Comparison of ENCODE assay signal across 21 mouse cellular contexts in the genomic region with DNA sequence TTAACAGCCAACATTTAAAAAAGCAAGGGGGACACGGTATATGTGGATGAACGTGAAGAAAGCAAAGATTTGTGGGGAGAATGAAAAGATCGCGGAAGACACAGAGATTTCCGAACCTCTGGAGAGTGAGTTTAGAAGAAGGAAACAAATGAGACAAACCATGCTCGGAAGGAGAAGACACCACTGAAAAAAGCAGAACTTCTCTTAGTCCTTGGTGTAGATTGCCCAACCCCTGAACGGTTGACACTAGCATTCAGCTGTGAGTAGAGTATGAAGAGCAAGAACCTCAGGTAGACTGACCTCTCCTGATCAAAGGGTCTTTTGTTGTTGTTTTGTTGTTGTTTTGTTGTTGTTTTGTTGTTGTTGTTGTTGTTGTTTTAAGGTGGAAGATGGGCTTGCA.
"Had no signal": no experiment of that assay in that cellular context is flagged by ENCODE, and none has a peak within 500 bp of the region (broad histone marks: within the 10 kb centered on the region; RNA-seq: fewer than 3 reads in every experiment).

No protein-coding gene starts in this region.

- H3K4me3 ChIP-seq: intestine, embryonic 15.5 days; limb, embryonic 12.5 days; limb, embryonic 15.5 days; liver, embryonic 12.5 days; liver, embryonic 15.5 days; midbrain, embryonic 12.5 days; myocyte; neural tube, embryonic 13.5 days had no signal

- H3K4me2 ChIP-seq: intestine, embryonic 15.5 days; limb, embryonic 12.5 days; limb, embryonic 15.5 days; liver, embryonic 12.5 days; liver, embryonic 15.5 days; midbrain, embryonic 12.5 days; neural tube, embryonic 13.5 days had no signal

- H3K9me3 ChIP-seq: intestine, embryonic 15.5 days; limb, embryonic 12.5 days; limb, embryonic 15.5 days; liver, embryonic 12.5 days; liver, embryonic 15.5 days; midbrain, embryonic 12.5 days; neural tube, embryonic 13.5 days had no signal

- H3K36me3 ChIP-seq: intestine, embryonic 15.5 days; limb, embryonic 12.5 days; limb, embryonic 15.5 days; liver, embryonic 12.5 days; liver, embryonic 15.5 days; midbrain, embryonic 12.5 days; neural tube, embryonic 13.5 days had no signal

- ATAC-seq: intestine, embryonic 15.5 days; liver, embryonic 12.5 days; midbrain, embryonic 16.5 days had no signal

- DNase-seq: kidney, adult 18-20 months; kidney, adult 9 months; kidney, postnatal 14 days; kidney, postnatal 4 days; left cerebral cortex, postnatal 4 days; lung, adult 2 months; right cerebral cortex, postnatal 14 days; right cerebral cortex, postnatal 4 days; thymus, adult 2 months; thymus, postnatal 14 days; thymus, postnatal 4 days had no signal

- H3K27ac ChIP-seq: intestine, embryonic 15.5 days; limb, embryonic 12.5 days; limb, embryonic 15.5 days; liver, embryonic 12.5 days; liver, embryonic 15.5 days; macrophage; midbrain, embryonic 12.5 days; neural tube, embryonic 13.5 days had no signal

- H3K9ac ChIP-seq: intestine, embryonic 15.5 days; limb, embryonic 12.5 days; limb, embryonic 15.5 days; liver, embryonic 12.5 days; liver, embryonic 15.5 days; midbrain, embryonic 12.5 days; neural tube, embryonic 13.5 days had no signal

- H3K4me1 ChIP-seq: intestine, embryonic 15.5 days; limb, embryonic 12.5 days; limb, embryonic 15.5 days; liver, embryonic 12.5 days; liver, embryonic 15.5 days; midbrain, embryonic 12.5 days; neural tube, embryonic 13.5 days had no signal
